Mouse (Mus musculus): ENCODE data around the gene Lrguk. TPM values are rescaled to one million over a fixed set of nuclear protein-coding genes. Genes with fewer than 3 reads are reported as not detected.

The Lrguk gene
- polyA plus RNA-seq, 1 experiment from 2014 or later: 1.2 TPM

GRCm38 (mm10) chr6:34034577-34035461, 5.6 kb downstream of the Lrguk start:
- 55% methylated on average over 15 of the region's 15 CpGs for WGBS
- H3K27me3 ChIP-seq: no peaks in the 10 kb centered on the region
- H3K27ac ChIP-seq (replicated peaks): no peak overlapping the region; the same call in 1 of the 2 replicates
- H3K4me3 ChIP-seq: no peak overlapping the region
- H3K36me3 ChIP-seq: no peaks in the 10 kb centered on the region
- no peak overlapping the region for H3K9ac ChIP-seq (replicated peaks)
- peak; percentile 38; the same call in 1 of the 2 replicates for ATAC-seq (replicated peaks)
- H3K4me1 ChIP-seq: peaks cover 4% of the 10 kb centered on the region
- no peak overlapping the region for H3K4me2 ChIP-seq (replicated peaks)
- H3K9me3 ChIP-seq: no peaks in the 10 kb centered on the region

- no peaks in the 10 kb centered on the region for H3K9me3 ChIP-seq
- H3K36me3 ChIP-seq: no peaks in the 10 kb centered on the region
- H3K4me1 ChIP-seq: peaks cover 29% of the 10 kb centered on the region
- no peaks in the 10 kb centered on the region for H3K27me3 ChIP-seq
- WGBS: 30% methylated on average over 12 of the region's 12 CpGs
- H3K9ac ChIP-seq (replicated peaks): no peak overlapping the region
- peak; percentile 74 for ATAC-seq (replicated peaks)
- H3K4me2 ChIP-seq (replicated peaks): no peak overlapping the region
- no peak overlapping the region for H3K4me3 ChIP-seq
- no peak overlapping the region; the same call in 1 of the 2 replicates for H3K27ac ChIP-seq (replicated peaks)
These were observed 11.5 kb downstream of the Lrguk start for GRCm38 (mm10) chr6:34040624-34041235.

GRCm38 (mm10) chr6:34041589-34042280, 12.5 kb downstream of the Lrguk start:
- Histone ChIP-seq H3K36me3 (no peaks in the 10 kb centered on the region), H3K9ac (replicated peaks) (no peak overlapping the region), H3K4me3 (no peak overlapping the region), H3K9me3 (no peaks in the 10 kb centered on the region), H3K4me2 (replicated peaks) (no peak overlapping the region), H3K4me1 (peaks cover 29% of the 10 kb centered on the region), H3K27me3 (no peaks in the 10 kb centered on the region), H3K27ac (replicated peaks) (peak overlapping the region; percentile 44)
- WGBS: 58% methylated on average over 11 of the region's 11 CpGs
- no peak; the same call in 1 of the 2 replicates for ATAC-seq (replicated peaks)

GRCm38 (mm10) chr6:34044228-34044811, 15.1 kb downstream of the Lrguk start:
- no peaks in the 10 kb centered on the region for H3K9me3 ChIP-seq
- H3K9ac ChIP-seq (replicated peaks): no peak overlapping the region
- no peaks in the 10 kb centered on the region for H3K36me3 ChIP-seq
- ATAC-seq (replicated peaks): no peak
- WGBS: 43% methylated on average over 12 of the region's 12 CpGs
- no peaks in the 10 kb centered on the region for H3K27me3 ChIP-seq
- peaks cover 29% of the 10 kb centered on the region for H3K4me1 ChIP-seq
- no peak overlapping the region for H3K4me2 ChIP-seq (replicated peaks)
- H3K4me3 ChIP-seq: no peak overlapping the region
- peak overlapping the region; percentile 26; the same call in 1 of the 2 replicates for H3K27ac ChIP-seq (replicated peaks)

- no peaks in the 10 kb centered on the region for H3K9me3 ChIP-seq
- WGBS: 52% methylated on average over 9 of the region's 9 CpGs
- H3K27me3 ChIP-seq: no peaks in the 10 kb centered on the region
- H3K4me3 ChIP-seq: no peak overlapping the region
- peak overlapping the region; percentile 26; the same call in 1 of the 2 replicates for H3K27ac ChIP-seq (replicated peaks)
- no peak; the same call in 1 of the 2 replicates for ATAC-seq (replicated peaks)
- no peak overlapping the region for H3K9ac ChIP-seq (replicated peaks)
- no peaks in the 10 kb centered on the region for H3K36me3 ChIP-seq
- no peak overlapping the region for H3K4me2 ChIP-seq (replicated peaks)
- H3K4me1 ChIP-seq: peaks cover 29% of the 10 kb centered on the region
These were observed 15.7 kb downstream of the Lrguk start for GRCm38 (mm10) chr6:34044846-34045540.

GRCm38 (mm10) chr6:34046551-34047186, 17.4 kb downstream of the Lrguk start:
- Histone ChIP-seq H3K4me2 (replicated peaks) (no peak overlapping the region), H3K27ac (replicated peaks) (no peak overlapping the region), H3K27me3 (no peaks in the 10 kb centered on the region), H3K9ac (replicated peaks) (no peak overlapping the region), H3K36me3 (no peaks in the 10 kb centered on the region), H3K4me3 (no peak overlapping the region), H3K9me3 (no peaks in the 10 kb centered on the region), H3K4me1 (peaks cover 22% of the 10 kb centered on the region)
- 74% methylated on average over 11 of the region's 11 CpGs for whole genome bisulfite sequencing
- no peak for ATAC-seq (replicated peaks)

- Histone ChIP-seq H3K27me3 (no peaks in the 10 kb centered on the region), H3K27ac (replicated peaks) (no peak overlapping the region), H3K4me2 (replicated peaks) (no peak overlapping the region), H3K4me1 (peaks cover 10% of the 10 kb centered on the region), H3K9me3 (no peaks in the 10 kb centered on the region), H3K36me3 (no peaks in the 10 kb centered on the region), H3K9ac (replicated peaks) (no peak overlapping the region), H3K4me3 (no peak overlapping the region)
- no peak for ATAC-seq (replicated peaks)
- WGBS: 42% methylated on average over 2 of the region's 2 CpGs
These were observed 20.2 kb downstream of the Lrguk start for GRCm38 (mm10) chr6:34049433-34049832.

- H3K4me2 ChIP-seq (replicated peaks): no peak overlapping the region
- no peaks in the 10 kb centered on the region for H3K27me3 ChIP-seq
- H3K9me3 ChIP-seq: no peaks in the 10 kb centered on the region
- H3K27ac ChIP-seq (replicated peaks): no peak overlapping the region
- no peak for ATAC-seq (replicated peaks)
- WGBS: 98% methylated on average over 6 of the region's 6 CpGs
- H3K36me3 ChIP-seq: no peaks in the 10 kb centered on the region
- H3K4me1 ChIP-seq: no peaks in the 10 kb centered on the region
- no peak overlapping the region for H3K4me3 ChIP-seq
- H3K9ac ChIP-seq (replicated peaks): no peak overlapping the region
These were observed 30.5 kb downstream of the Lrguk start for GRCm38 (mm10) chr6:34059741-34060140.

GRCm38 (mm10) chr6:34066790-34067189, 37.5 kb downstream of the Lrguk start:
- H3K4me3 ChIP-seq: no peak overlapping the region
- WGBS: 93% methylated on average over 7 of the region's 7 CpGs
- H3K27me3 ChIP-seq: no peaks in the 10 kb centered on the region
- no peak for ATAC-seq (replicated peaks)
- H3K4me2 ChIP-seq (replicated peaks): no peak overlapping the region
- no peak overlapping the region for H3K9ac ChIP-seq (replicated peaks)
- H3K36me3 ChIP-seq: no peaks in the 10 kb centered on the region
- 0 out of 2 replicates have a peak, but pooled peaks cover 3% of the 10 kb centered on the region for H3K4me1 ChIP-seq
- no peaks in the 10 kb centered on the region for H3K9me3 ChIP-seq
- H3K27ac ChIP-seq (replicated peaks): no peak overlapping the region

GRCm38 (mm10) chr6:34067271-34067670, 38.0 kb downstream of the Lrguk start:
- WGBS: 95% methylated on average over 8 of the region's 8 CpGs

GRCm38 (mm10) chr6:34071936-34072335, 42.7 kb downstream of the Lrguk start:
- Histone ChIP-seq H3K4me3 (no peak overlapping the region), H3K36me3 (no peaks in the 10 kb centered on the region), H3K4me1 (0 out of 2 replicates have a peak, but pooled peaks cover 3% of the 10 kb centered on the region), H3K9me3 (no peaks in the 10 kb centered on the region), H3K27me3 (no peaks in the 10 kb centered on the region), H3K4me2 (replicated peaks) (no peak overlapping the region), H3K27ac (replicated peaks) (no peak overlapping the region; the same call in 1 of the 2 replicates), H3K9ac (replicated peaks) (no peak overlapping the region)
- no peak for ATAC-seq (replicated peaks)
- 46% methylated on average over 5 of the region's 5 CpGs for WGBS

More at GRCm38 (mm10) chr6:34067271-34067670, 38.0 kb downstream of the Lrguk start:
- Histone ChIP-seq H3K4me1 (0 out of 2 replicates have a peak, but pooled peaks cover 3% of the 10 kb centered on the region), H3K27ac (replicated peaks) (no peak overlapping the region), H3K4me2 (replicated peaks) (no peak overlapping the region), H3K36me3 (no peaks in the 10 kb centered on the region), H3K4me3 (no peak overlapping the region), H3K9ac (replicated peaks) (no peak overlapping the region), H3K27me3 (no peaks in the 10 kb centered on the region), H3K9me3 (no peaks in the 10 kb centered on the region)
- ATAC-seq (replicated peaks): no peak
